Mouse (Mus musculus): ENCODE data around the gene Hoxc5.

The Hoxc5 gene

DNA sequence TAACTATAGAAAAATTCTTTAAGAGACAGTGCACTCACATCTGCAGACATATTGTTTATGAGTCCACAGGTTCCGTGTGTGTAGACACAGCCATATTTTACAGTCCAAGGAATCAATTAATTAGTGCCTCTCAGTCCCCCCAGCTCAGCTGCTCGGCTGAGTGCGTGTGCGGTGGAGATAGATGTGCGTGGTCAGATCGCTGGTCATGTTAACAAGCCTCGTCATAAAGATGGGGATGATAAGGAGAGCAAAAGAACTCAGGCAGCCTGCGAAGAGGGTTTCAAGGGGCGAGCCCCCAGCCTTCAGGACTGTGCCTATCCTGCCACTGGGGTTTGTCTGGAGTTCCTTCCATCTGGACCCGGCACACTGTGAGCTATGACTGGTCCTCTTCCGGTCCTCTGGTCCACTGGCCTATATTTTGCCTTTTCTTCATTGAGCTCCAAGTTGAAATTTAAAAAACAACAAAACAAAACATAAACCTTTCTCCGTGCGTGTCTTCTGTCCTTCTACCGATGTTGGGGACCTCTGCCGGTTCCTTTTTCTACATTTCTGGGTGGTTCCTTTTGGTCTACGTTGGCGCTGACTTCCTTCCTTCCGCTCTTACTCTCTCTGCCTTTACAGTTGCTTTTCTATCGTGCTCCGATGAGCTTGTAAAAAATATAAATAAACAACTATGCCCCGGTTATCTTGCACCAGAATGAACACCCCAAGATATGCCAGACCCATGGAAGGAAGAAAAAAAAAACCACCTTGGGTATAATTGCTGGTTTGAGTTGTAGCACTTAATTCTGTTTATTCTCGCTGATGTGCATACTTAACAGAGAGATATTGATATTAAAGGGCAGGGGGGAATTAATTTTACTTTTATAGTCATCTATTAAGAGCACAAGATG, 21.8 kb upstream of the Hoxc5 start:
- DNase-seq, result no peak

DNA sequence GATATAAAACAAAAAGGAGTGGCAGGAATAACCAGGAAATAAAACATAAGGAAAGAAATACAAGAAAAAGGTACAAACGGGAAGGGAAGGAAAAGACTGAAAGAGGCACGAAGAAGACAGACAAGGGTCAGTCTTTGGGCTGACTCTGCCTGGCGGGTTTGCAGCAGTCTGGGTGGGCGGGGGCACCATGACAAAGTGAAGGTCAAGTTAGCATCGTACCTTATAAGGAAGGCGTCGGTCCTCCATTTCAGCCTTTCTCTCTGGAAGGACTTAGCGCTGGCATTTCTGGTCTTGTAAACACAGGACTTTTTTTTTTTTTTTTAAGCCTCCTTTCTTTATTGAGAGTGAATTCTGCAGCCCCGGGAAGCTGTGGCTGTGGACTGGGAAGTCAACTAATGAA, 20.0 kb upstream of the Hoxc5 start:
- no peak for DNase-seq

- DNase-seq, result no peak
These were observed 18.4 kb upstream of the Hoxc5 start for GRCm38 (mm10) chr15:102948842-102949241.

DNA sequence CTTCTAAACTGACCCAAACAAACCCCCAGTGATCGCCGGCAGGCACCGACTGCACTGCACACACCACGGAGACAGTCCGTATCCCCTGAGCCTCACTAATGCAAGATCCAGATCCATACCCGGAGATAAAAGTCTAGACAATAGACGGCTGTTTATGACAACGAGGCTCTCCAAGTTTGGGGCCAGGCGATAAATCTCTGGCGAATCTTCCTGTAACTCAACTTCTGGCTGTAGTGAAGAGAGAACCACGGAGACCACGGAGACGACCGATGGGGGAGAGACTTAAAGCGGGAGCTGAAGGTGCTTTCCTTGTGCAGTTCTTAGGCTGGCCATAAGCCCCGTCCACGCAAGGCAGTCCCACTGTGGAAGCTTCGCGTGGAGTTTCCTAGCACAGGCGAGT, 17.5 kb upstream of the Hoxc5 start:
- DNase-seq, result no peak

- DNase-seq, result no peak
These were observed 16.4 kb upstream of the Hoxc5 start for GRCm38 (mm10) chr15:102950877-102951276.

DNA sequence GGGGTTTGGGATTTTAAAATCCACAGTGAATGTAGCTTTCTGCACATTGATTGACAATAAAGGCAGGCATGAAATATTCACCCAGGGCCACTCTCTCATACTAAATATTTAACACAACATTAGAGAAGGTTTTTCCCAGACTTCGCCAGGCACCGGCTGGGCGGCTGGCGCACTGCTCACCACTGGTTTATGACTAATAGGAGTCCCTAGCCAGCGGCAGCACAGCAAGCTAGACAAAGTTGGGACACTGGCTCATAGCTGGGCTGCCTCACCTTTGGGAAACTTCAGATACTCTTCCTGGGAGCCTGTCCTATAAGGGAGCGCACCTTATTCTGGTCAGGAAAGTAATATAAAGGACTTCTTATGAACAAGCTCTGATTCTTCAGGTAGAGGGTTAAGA, 13.7 kb upstream of the Hoxc5 start:
- no peak for DNase-seq

DNA sequence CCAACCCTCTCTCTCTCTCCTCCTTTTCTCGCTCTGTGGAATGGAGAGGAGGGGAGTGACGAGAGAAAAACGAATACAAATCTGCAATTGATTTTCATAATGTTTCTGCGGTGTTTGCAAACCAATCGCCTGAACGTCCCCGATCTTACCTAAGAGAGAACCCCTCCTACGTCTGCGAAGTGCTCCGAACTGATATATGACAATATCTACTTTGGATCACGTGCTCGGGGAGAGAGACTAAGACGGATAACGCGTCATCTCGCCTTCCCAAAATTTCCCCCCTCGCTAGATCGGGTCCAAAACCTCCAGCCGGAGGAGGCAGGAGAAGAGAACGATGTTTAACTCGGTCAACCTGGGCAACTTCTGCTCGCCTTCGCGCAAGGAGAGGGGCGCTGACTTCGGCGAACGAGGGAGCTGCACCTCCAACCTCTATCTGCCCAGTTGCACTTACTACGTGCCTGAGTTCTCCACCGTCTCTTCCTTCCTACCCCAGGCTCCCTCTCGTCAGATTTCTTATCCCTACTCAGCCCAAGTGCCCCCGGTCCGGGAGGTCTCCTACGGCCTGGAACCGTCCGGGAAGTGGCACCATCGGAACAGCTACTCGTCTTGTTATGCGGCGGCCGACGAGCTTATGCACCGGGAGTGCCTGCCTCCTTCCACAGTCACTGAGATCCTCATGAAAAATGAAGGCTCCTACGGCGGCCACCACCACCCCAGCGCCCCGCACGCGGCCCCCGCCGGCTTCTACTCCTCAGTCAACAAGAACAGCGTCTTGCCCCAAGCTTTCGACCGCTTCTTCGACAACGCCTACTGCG, 12.8 kb upstream of the Hoxc5 start, which contains the start of gene Hoxc11:
TSS of gene Hoxc11 (plus strand) at position 236 of the 815 bp plus-strand sequence.
- no peak for DNase-seq

- no peak for DNase-seq
These were observed 12.2 kb upstream of the Hoxc5 start for GRCm38 (mm10) chr15:102955007-102955382.

DNA sequence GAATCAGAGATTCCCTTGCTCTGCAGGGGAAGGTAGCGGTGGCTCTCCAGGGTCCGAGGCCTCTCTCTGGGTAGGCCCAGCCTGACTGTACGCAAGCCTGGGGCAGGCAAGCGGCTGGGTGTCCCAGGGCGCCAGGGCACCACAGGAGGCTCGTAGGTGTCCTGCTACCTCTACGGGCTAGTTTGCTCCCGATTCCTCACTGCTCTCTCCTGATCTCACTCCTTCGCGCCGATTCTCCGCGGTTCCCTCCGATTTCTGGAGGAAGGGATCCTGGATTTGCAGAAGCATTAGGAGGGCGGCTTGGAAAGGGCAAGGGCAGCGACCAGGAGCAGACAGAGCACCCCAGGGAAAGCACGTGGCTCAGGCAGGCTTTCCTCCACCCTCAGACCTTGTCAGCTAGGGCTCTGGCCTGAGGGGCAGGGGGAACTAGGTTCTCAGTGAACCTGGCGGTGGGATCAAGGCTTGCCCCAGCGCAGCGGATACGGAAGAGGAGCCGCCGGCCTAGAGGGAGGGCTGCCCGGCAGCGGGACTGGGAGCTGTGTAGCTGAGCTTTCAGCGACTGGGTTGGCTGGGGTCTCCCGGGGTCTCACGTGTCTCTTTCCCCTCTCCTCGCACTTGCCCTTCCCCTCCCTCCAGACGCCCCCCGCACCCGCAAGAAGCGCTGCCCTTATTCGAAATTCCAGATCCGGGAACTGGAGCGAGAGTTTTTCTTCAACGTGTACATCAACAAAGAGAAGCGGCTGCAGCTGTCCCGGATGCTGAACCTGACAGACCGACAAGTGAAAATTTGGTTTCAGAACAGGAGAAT, 11.2 kb upstream of the Hoxc5 start:
- no peak for DNase-seq

DNA sequence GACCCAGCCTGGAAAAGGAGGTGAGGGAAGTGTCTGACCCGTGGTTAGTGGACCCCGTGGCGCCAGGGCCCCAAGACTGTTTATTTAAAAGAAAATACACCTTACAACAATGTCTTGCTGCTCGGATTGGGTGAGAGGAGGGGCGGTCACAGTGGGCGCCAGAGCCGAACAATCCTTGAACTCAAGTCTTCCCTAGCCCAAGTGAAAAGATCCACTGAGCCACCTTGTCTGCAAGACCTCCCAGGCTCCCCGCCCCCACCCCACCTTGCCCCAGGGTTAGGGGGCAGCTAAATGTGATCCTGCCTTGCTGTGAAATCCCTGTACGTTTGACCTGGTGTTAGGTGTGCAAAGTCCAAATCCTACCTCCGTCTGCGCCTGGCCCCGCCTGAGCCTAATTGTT, 10.3 kb upstream of the Hoxc5 start:
- DNase-seq, result no peak

DNA sequence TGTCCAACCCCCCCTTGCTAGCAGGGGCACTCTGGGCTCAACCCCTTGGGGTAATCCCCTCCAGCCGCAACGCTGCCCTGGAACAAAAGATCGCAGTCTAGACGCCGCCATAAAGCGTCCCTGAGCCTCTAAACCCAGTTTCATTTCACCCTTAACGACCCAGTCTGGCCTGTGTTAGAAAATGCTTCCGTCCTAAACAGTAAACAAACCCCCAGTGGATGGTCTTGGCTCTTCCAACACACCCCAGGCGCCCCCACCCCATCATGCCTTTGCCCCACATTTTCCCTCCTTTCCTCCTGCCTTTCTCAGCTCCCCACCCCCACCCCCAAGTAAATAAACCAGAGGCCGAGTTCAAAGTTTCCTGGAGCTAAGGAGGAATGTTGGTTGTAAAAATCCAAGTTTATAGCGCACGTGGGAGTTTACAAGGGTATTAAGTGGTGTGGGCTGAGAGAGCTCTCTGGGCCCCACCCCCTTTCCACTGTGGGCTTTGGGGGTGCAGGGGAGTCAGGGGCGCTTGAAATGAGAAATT, 7.5 kb upstream of the Hoxc5 start:
- no peak for DNase-seq

DNA sequence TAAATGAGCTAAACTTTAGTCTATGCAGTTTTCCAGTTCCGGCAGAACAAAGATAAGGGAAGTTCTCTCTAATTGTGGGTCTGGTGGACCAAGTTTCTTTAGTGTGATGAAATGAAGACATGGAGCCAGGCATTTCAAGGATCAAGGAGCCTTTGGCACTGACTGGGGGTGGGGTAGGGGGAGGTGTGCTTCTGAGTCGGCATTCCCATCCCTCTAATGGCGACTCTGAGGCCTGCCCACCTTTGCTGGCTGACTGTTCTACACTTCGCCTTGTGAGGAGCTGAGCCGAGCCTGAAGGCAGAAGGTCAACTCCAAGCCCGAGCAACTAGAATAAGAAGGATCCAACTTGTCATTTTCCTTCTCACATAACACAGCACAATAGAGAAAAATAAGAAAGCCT, 5.5 kb upstream of the Hoxc5 start:
- no peak for DNase-seq

DNA sequence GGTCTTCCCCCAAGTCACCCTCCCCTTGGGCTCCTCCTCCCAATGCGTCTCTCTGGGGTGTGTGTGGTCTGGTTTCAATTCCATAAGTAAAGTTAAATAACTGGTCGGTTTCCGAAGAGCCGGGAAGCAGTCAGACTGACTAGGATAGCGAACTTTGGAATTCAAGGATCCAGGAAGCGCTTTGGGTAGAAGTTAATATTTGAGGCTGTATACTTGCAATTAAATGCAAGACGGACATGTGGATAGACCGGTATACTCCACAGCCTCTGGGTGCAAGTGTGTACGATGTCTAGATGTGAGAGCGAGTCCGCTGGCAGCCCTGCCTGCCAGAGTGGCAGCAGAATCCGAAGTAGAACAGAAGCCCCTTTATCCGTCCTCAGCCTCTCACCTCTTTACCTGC, 4.8 kb upstream of the Hoxc5 start:
- DNase-seq, result no peak

GRCm38 (mm10) chr15:102963259-102963658, 4.0 kb upstream of the Hoxc5 start:
- DNase-seq, result no peak

- no peak for DNase-seq
These were observed 3.3 kb upstream of the Hoxc5 start for GRCm38 (mm10) chr15:102963671-102964640.

GRCm38 (mm10) chr15:102965003-102965891, 2.0 kb upstream of the Hoxc5 start:
- no peak for DNase-seq

DNA sequence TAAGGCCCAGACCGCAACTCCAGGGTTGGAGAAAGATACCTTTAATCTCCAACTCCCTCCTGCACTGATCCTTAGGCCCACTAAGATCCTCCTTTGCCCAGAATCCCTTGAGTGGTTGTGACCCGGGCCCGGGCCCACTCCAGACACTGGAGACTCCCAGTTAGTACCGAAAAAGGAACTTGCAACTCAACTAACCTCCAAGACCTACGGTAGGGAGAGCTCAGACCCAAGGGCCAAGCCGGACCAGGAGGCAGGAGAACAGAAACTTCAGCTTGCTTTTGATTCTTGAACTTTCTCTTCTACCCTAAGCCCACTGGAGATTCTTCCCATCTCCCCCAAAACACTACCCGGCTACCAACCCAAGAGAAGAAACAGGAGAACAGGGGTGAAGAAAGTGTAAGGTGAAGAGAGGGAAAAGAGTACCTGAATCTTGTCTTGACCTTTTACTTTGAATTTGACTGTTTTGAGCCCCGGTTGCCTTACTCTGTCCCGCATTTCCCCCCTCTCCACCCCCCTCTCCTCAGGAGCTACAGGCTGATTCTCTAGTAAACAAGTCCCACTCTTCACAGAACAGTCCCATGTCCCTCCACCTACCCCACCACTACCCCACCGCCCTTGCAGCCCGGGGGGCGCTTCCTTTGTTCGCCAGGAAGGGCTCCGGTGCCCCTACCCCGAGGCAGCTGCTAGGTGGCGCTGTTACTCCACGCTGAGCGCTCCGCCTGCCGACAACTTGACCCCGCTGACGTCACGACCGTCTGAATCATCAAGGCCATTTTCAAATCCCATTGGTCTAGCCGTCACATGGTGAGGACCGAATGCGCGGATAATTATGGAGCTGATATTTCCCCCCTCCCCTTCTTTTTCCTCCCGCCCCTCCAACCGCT, 1.1 kb upstream of the Hoxc5 start:
- DNase-seq, result peak; percentile 58

GRCm38 (mm10) chr15:102966776-102967311, 399 bp upstream of the Hoxc5 start, which contains the start of gene Hoxc10:
TSS of gene Hoxc10 (plus strand) at chr15:102966796.
- no peak for DNase-seq

Data from thymus, postnatal 25 days (tissue).